Mouse (Mus musculus) embryonic fibroblast, embryonic 13.5 days (primary cell): Measurements from ENCODE around the gene Pcdh9.

Source experiments
- CTCF ChIP-seq: IDR thresholded peaks from 2 replicates; pipeline ENCODE4 v1.5.1; 2011; ENCODE audit warnings: mild to moderate bottlenecking, control low read depth, low read length, moderate library complexity, borderline replicate concordance; ENCODE audit not compliant: insufficient read depth
- POLR2A ChIP-seq: IDR thresholded peaks from 2 replicates; pipeline ENCODE4 v1.6.1; 2011; ENCODE audit warnings: low read depth, mild to moderate bottlenecking, control low read depth, low read length, moderate library complexity

- TF ChIP-seq POLR2A (no peak), CTCF (no peak)
Observed at GRCm38 (mm10) chr14:93066732-93067410, 823.6 kb downstream of the Pcdh9 start.
